Mouse (Mus musculus) MEL-GATA-1-ER (cell line): ENCODE data around the gene Ptprn2.

Experiments
- DNase-seq: peaks from one replicate; pipeline ENCODE4 v3.0.0-alpha.2; 2012; ENCODE audit warnings: low read depth; ENCODE audit errors: extremely low read depth

Ptprn2 gene

GRCm38 (mm10) chr12:117256849-117257204 lies 771.3 kb downstream of the Ptprn2 start:
- no peak for DNase-seq

DNA sequence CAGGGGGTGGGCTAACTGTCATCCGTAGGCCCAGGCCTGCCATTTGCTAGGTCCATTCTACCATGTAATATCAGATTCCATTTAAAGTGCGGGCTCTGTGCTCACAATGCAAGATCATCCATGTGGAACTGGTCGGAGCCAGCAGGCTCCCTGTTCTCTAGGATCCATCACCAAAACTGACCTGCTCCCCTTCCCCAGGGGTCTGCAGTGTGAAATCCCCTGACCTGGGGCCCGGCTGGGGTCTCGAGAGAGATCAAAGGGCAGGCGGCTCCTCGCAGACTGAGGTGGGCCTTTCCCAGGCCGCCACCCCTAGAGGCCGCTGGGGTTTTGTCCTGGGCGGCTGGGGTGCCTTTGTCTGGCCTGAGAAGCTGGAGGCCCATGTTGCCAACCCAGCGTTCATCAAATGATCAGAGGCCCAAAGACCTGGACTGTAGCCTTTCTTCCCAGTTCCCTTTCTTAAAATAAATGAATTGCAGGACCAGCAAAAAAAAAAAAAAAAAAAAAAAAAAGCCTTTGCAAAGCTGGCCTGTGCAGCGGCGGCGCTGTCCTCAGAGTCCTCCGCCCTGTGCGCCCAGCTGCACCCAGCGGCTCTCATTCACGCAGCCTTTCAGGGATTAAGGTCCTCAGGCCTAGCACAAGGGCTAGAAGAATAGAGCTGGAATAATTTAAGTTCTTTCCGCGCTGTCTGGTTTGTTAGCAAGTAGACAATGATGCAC lies 771.8 kb downstream of the Ptprn2 start:
- DNase-seq: no peak

DNA sequence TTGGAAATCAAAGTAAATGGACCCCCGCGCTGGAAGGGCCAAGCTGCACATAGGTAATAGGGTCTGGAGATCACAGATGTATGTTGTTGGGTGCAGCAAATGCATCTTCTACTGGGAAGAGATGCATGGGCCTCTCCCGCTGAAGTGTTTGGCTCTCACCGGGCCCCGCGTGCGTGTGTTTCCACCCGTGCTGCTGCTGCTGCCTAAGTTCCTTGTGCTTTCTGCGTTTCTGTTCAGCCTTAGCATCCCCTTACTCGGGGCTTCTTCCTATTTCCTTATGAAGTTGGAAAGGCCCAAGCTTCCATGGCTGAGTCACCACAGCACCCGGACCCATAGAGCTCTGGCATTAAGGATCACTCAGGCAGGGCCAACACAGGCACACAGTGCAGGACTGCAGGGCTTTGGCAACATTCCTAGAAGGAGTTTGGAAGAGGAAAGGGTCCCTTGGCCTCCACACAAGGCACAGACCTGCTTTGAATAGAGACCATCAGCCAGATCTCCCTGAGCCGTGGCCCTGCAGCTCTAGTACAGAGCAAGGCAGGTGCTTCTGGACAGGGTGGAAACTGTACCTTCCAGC lies 772.5 kb downstream of the Ptprn2 start:
- DNase-seq: no peak

- no peak for DNase-seq
These were observed 775.1 kb downstream of the Ptprn2 start for GRCm38 (mm10) chr12:117260391-117261164.

GRCm38 (mm10) chr12:117261165-117261440 lies 775.6 kb downstream of the Ptprn2 start:
- DNase-seq: no peak

- no peak for DNase-seq
These were observed 776.5 kb downstream of the Ptprn2 start for GRCm38 (mm10) chr12:117262003-117262402.

DNA sequence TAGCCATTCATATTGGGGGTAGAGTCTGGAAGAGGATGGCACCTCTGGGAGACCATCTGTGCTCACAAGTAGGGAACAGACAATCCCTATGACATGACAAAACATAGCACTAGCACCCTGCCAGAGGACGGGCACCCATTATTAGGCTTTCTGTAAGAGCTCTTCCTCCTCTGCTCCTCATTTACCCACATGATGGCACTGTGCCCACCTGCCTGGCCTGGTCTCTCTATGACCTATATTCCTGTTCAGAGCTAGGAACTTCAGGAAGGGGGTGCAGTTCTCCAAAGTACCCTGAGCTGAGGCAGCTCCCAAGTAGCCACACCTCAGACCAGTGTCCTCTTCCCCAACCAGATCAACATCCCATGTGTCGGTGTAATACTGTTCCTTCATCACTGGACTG lies 777.6 kb downstream of the Ptprn2 start:
- no peak for DNase-seq

- no peak for DNase-seq
These were observed 779.7 kb downstream of the Ptprn2 start for GRCm38 (mm10) chr12:117265211-117265610.

DNA sequence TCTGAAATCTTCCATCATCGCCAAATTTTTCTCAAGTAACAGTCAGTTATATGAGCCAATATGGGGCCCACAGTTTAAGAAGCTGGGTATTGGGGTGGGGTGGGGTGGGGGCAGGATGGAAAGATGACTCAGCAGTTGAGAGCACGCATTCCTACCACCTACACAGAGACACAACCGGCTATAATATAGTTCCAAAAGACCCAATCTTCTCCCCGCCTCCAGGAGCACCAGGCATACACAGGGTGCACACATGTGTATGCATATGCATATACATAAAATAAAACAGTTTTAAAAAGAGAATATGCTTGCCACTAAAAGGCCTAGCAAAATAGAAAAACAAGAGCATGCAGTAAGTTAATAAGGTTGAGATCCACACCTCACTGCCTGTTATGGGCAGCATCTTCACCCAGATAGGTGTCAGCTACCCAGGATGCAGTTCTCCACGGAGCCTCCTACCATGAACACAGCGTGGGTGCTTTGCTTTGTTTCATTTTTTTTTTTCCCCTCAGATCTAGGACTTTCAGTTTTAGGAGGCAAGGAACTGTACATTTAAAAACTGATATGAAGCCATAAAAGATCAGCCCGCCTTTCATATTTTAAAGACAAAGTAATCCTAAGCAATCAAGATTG lies 783.1 kb downstream of the Ptprn2 start:
- DNase-seq: no peak

- DNase-seq: no peak
These were observed 783.8 kb downstream of the Ptprn2 start for GRCm38 (mm10) chr12:117269310-117269709.

- DNase-seq: no peak
These were observed 784.7 kb downstream of the Ptprn2 start for GRCm38 (mm10) chr12:117270199-117270598.

- DNase-seq: no peak
These were observed 787.6 kb downstream of the Ptprn2 start for GRCm38 (mm10) chr12:117273166-117273565.

- no peak for DNase-seq
These were observed 789.1 kb downstream of the Ptprn2 start for GRCm38 (mm10) chr12:117274576-117274975.

DNA sequence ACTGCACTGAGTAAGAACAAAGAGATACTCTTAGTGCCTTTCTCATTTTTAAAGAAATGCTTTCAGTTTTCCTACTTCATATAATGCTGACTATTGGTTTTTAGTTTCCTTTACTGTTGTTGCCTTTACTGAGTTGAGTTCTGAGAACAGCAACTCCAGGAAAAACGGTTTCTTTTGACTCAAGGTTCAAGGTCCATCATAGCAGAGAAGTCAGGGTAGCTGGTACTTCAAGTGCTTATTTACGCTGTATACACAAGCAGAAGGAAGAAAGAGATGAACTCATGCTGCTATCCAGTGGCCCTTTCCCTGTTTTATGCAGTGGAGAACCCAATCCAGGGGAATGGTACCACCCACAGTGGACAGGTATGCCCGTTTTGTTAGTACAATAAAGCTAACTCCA lies 795.3 kb downstream of the Ptprn2 start:
- DNase-seq: no peak

DNA sequence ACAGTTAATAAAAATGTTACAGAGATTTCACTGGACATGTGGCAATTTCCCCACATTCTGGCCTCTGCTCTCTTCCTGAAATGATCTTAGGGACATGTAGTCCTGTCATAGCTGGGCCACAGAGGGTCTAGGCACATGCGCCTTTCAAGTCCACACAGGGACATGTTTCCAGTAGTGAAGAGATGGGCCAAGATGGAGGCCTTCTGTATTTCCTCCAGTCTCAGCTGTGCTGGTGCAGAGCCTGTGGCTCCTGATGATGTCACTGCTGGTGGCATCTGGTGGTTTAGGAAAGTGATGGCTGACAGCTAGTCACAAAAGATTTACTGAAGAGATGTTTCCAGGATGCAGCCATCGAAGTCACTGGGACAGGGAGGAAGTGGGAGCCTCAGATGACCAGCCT lies 797.1 kb downstream of the Ptprn2 start:
- DNase-seq: no peak

- DNase-seq: no peak
These were observed 801.9 kb downstream of the Ptprn2 start for GRCm38 (mm10) chr12:117287456-117287855.

- DNase-seq: no peak
These were observed 806.4 kb downstream of the Ptprn2 start for GRCm38 (mm10) chr12:117291943-117292342.

- DNase-seq: no peak
These were observed 811.3 kb downstream of the Ptprn2 start for GRCm38 (mm10) chr12:117296792-117297191.

- no peak for DNase-seq
These were observed 813.6 kb downstream of the Ptprn2 start for GRCm38 (mm10) chr12:117299084-117299483.

- no peak for DNase-seq
These were observed 819.5 kb downstream of the Ptprn2 start for GRCm38 (mm10) chr12:117304751-117305624.

GRCm38 (mm10) chr12:117305625-117306105 lies 820.1 kb downstream of the Ptprn2 start:
- DNase-seq: no peak
